Mouse (Mus musculus): ENCODE results near the gene Kif1b. TPM values are rescaled to one million over a fixed set of nuclear protein-coding genes. Genes with fewer than 3 reads are reported as not detected.
A peak's percentile ranks its signal among the peaks of the same experiment; 100 is the strongest.

Gene Kif1b
- polyA plus RNA-seq, 2 experiments, result 3.6 to 4.6 TPM

DNA sequence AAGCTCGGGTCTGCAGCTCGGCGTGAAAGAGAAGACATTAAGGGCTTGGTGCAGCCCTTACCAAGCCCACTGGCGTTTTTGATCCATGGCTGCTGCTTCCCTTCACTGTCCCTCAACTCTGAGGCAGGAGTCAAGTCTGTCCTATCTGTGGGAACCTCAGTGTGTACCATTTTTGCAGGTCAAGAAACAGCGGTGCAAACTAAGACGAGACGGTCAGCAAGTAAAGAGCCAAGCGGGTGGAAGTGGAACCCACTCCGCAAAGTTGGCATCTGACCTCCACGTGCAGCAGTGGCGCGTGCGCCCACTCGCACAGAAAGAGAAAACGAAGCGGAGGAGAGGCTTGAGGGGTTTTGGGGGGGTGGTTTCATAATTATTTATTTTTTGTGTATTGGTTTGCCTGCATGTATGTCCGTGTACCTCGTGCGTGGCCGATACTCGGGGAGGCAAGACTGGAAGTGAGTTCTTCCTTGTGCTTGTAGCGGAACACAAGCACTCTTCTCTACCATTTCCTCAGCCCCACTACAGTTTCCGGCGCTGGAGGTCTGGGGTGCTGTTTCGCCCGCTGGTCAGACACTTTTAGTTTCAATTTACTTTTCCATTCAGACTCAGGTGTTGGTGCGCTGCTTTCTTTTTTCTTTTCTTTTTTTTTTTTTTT is 140.4 kb downstream of the Kif1b start:
- Histone ChIP-seq H3K27me3 (ENCODE audit: control insufficient read depth, insufficient read depth, low read length) (no peaks in the 10 kb centered on the region), H3K4me2 (ENCODE audit: low read depth) (peak overlapping the region; percentile 91), H3K27ac (peak overlapping the region; percentile 18), H3K36me3 (replicated peaks; ENCODE audit: control insufficient read depth, insufficient read depth, low read depth) (no peaks in the 10 kb centered on the region), H3K9me3 (ENCODE audit: control insufficient read depth, low read length) (no peaks in the 10 kb centered on the region), H3K4me3 (ENCODE audit: insufficient read depth in 1 of 2, low read depth in 2 of 2, low read length in 2 of 2) (peak overlapping the region; percentile 71 to 72), H3K4me1 (replicated peaks; ENCODE audit: control insufficient read depth in 2 of 2, insufficient read depth in 2 of 2, low read length in 1 of 2) (peaks cover 9 to 25% of the 10 kb centered on the region in 2 experiments; a peak in 3 of 4 replicates), H3K9ac (replicated peaks) (peak overlapping the region; percentile 56)
- TF ChIP-seq EP300 (IDR thresholded peaks at IDR 0.05; ENCODE audit: low read depth) (no peak), CTCF (IDR thresholded peaks at IDR 0.05; ENCODE audit: low read depth) (peak; percentile 2; the same call in 1 of the 2 replicates)
- DNase-seq (ENCODE audit: low read depth in 3 of 3, low spot score in 3 of 3) (no peak), ATAC-seq (ENCODE audit: insufficient read depth) (peak; percentile 33)
- WGBS (ENCODE audit: insufficient replicate concordance), result under 1% methylated on average over 27 of the region's 27 CpGs

DNA sequence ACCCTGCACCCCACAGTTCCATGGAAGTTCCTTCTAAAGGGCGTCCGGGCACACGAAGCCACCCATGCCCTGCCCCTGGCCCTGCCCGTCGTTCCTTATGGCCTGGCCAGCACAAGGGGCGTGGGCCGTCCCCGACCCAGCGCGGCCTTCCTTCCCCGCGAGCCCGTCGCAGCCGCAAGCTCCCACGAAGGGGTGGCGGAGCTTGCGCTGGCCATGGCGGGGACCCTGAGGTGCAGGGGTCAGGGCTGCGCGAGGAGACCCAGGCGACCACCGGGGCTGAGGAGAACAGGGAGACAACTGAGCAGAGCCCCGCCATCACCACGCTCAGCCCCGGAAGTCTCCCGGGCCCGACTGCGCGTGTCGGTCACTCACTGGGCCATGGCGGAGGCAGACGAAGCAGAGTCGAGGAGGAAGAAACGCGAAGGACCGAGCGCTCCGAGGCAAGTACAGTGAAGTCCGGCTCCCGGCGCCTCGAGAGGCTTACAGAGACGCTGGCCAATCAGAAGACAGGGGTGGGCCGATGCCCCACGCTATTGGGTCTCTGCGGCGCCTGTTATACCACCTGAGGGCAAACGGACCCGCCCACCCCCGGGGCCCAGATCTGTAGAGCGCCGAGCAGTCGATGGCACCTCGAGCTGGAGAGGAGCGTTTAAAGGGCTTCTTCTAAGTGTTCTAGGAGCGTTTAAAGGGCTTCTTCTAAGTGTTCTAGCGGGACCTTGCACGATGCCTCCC is 141.1 kb downstream of the Kif1b start, which contains the start of gene Pgd:
Pgd (minus strand) TSS at position 557 of the 732 bp plus-strand sequence.
- no peaks in the 10 kb centered on the region for H3K9me3 ChIP-seq (ENCODE audit: control insufficient read depth, low read length)
- H3K36me3 ChIP-seq (replicated peaks; ENCODE audit: control insufficient read depth, insufficient read depth, low read depth), result 0 out of 2 replicates have a peak, but pooled peaks cover 3% of the 10 kb centered on the region
- no peaks in the 10 kb centered on the region for H3K27me3 ChIP-seq (ENCODE audit: control insufficient read depth, insufficient read depth, low read length)
- peak within 1 kb of the TSS; percentile 72 to 77 for H3K4me3 ChIP-seq (ENCODE audit: insufficient read depth in 1 of 2, low read depth in 2 of 2, low read length in 2 of 2)
- DNase-seq (ENCODE audit: low read depth in 3 of 3, low spot score in 3 of 3) (peak; percentile 92 to 94 (median 93)), ATAC-seq (ENCODE audit: insufficient read depth) (peak; percentile 98)
- TF ChIP-seq EP300 (IDR thresholded peaks at IDR 0.05; ENCODE audit: low read depth) (no peak), CTCF (IDR thresholded peaks at IDR 0.05; ENCODE audit: low read depth) (no peak; the same call in 1 of the 2 replicates)
- H3K4me2 ChIP-seq (ENCODE audit: low read depth), result peak within 1 kb of the TSS; percentile 91
- peak within 1 kb of the TSS; percentile 76 for H3K9ac ChIP-seq (replicated peaks)
- H3K4me1 ChIP-seq (replicated peaks; ENCODE audit: control insufficient read depth in 2 of 2, insufficient read depth in 2 of 2, low read length in 1 of 2), result peaks cover 9 to 22% of the 10 kb centered on the region in 2 experiments; a peak in 3 of 4 replicates
- WGBS (ENCODE audit: insufficient replicate concordance), result under 1% methylated on average over 59 of the region's 59 CpGs
- H3K27ac ChIP-seq, result peak within 1 kb of the TSS; percentile 18

DNA sequence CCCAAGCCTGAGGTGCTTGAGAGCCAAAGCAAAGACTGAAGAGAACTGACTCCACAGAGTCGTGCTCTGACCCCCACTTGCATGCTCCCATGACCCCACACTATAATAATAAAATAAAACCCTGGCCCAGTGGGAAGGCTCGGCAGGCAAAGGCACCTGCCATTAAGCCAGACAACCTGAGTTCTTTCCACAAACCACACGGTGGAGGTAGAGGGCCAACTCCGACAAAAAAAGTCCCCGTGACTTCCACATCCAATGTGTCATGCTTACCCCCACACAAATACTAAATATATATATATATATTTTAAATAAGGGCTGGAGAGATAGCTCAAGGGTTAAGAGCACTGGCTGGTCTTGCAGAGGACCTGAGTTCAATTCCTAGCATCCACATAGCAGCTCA is 143.3 kb downstream of the Kif1b start:
- Histone ChIP-seq H3K4me2 (ENCODE audit: low read depth) (no peak overlapping the region), H3K36me3 (replicated peaks; ENCODE audit: control insufficient read depth, insufficient read depth, low read depth) (peaks cover 6% of the 10 kb centered on the region), H3K9ac (replicated peaks) (no peak overlapping the region), H3K4me1 (replicated peaks; ENCODE audit: control insufficient read depth in 2 of 2, insufficient read depth in 2 of 2, low read length in 1 of 2) (peaks cover 4 to 12% of the 10 kb centered on the region in 2 experiments; a peak in 3 of 4 replicates), H3K27me3 (ENCODE audit: control insufficient read depth, insufficient read depth, low read length) (no peaks in the 10 kb centered on the region), H3K27ac (no peak overlapping the region), H3K4me3 (ENCODE audit: insufficient read depth in 1 of 2, low read depth in 2 of 2, low read length in 2 of 2) (no peak overlapping the region), H3K9me3 (ENCODE audit: control insufficient read depth, low read length) (no peaks in the 10 kb centered on the region)
- TF ChIP-seq CTCF (IDR thresholded peaks at IDR 0.05; ENCODE audit: low read depth) (peak; percentile 31), EP300 (IDR thresholded peaks at IDR 0.05; ENCODE audit: low read depth) (no peak)
- no peak for ATAC-seq (ENCODE audit: insufficient read depth)
- 57% methylated on average over 5 of the region's 5 CpGs for WGBS (ENCODE audit: insufficient replicate concordance)
- DNase-seq (ENCODE audit: low read depth in 3 of 3, low spot score in 3 of 3), result no peak

DNA sequence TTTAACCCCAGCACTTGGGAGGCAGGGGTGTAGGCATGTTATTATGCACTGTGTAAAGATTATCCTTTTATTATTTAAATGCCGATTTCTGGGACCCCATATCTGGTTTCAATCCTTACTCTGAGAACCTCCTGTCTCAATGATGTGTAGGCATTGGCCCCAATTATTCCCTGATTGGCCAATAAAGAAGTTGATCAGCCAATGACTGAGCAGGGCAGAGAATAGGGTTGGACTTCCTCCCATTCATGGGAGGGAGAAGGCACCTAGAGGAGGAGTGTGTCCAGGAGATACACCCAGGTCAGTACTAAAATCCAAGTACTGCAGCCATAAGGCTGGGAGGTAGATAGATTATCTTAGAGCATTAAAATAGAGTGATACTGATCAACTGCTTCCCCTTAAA is 144.3 kb downstream of the Kif1b start:
- no peaks in the 10 kb centered on the region for H3K27me3 ChIP-seq (ENCODE audit: control insufficient read depth, insufficient read depth, low read length)
- no peak overlapping the region for H3K4me3 ChIP-seq (ENCODE audit: insufficient read depth in 1 of 2, low read depth in 2 of 2, low read length in 2 of 2)
- H3K4me2 ChIP-seq (ENCODE audit: low read depth), result no peak overlapping the region
- no peaks in the 10 kb centered on the region for H3K9me3 ChIP-seq (ENCODE audit: control insufficient read depth, low read length)
- no peak for DNase-seq (ENCODE audit: low read depth in 3 of 3, low spot score in 3 of 3)
- peaks cover 6% of the 10 kb centered on the region for H3K36me3 ChIP-seq (replicated peaks; ENCODE audit: control insufficient read depth, insufficient read depth, low read depth)
- peaks cover 4 to 10% of the 10 kb centered on the region in 2 experiments; a peak in 3 of 4 replicates for H3K4me1 ChIP-seq (replicated peaks; ENCODE audit: control insufficient read depth in 2 of 2, insufficient read depth in 2 of 2, low read length in 1 of 2)
- no peak for ATAC-seq (ENCODE audit: insufficient read depth)
- TF ChIP-seq EP300 (IDR thresholded peaks at IDR 0.05; ENCODE audit: low read depth) (no peak), CTCF (IDR thresholded peaks at IDR 0.05; ENCODE audit: low read depth) (no peak)
- 68% methylated on average over 1 of the region's 1 CpGs for WGBS (ENCODE audit: insufficient replicate concordance)
- no peak overlapping the region for H3K9ac ChIP-seq (replicated peaks)
- no peak overlapping the region for H3K27ac ChIP-seq

DNA sequence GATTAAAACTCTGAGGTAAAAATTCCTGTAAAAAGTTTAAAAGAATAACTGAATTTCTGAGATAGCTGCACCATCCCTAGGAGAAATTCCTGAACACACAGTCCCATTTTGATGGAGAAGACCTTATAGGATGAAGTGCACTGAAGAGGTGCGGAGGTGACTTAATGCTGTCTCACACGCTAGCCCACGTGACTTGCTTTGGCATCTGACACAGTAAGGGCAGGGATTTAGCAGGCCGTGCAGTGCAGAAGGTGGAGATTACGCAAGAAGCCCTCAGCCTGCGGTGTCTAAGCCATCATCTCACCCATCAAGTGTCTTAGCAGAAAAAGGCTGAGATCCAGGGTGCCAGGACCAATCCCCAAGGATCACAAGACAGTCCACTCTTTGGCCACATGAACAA is 146.3 kb downstream of the Kif1b start:
- no peak for ATAC-seq (ENCODE audit: insufficient read depth)
- no peak for DNase-seq (ENCODE audit: low read depth in 3 of 3, low spot score in 3 of 3)
- no peaks in the 10 kb centered on the region for H3K27me3 ChIP-seq (ENCODE audit: control insufficient read depth, insufficient read depth, low read length)
- 78% methylated on average over 6 of the region's 6 CpGs for WGBS (ENCODE audit: insufficient replicate concordance)
- H3K4me2 ChIP-seq (ENCODE audit: low read depth), result no peak overlapping the region
- peaks cover 16% of the 10 kb centered on the region for H3K36me3 ChIP-seq (replicated peaks; ENCODE audit: control insufficient read depth, insufficient read depth, low read depth)
- H3K9ac ChIP-seq (replicated peaks), result no peak overlapping the region
- no peaks in the 10 kb centered on the region for H3K9me3 ChIP-seq (ENCODE audit: control insufficient read depth, low read length)
- TF ChIP-seq CTCF (IDR thresholded peaks at IDR 0.05; ENCODE audit: low read depth) (no peak), EP300 (IDR thresholded peaks at IDR 0.05; ENCODE audit: low read depth) (no peak)
- no peak overlapping the region for H3K27ac ChIP-seq
- no peak overlapping the region for H3K4me3 ChIP-seq (ENCODE audit: insufficient read depth in 1 of 2, low read depth in 2 of 2, low read length in 2 of 2)
- H3K4me1 ChIP-seq (replicated peaks; ENCODE audit: control insufficient read depth in 2 of 2, insufficient read depth in 2 of 2, low read length in 1 of 2), result peaks cover 0 to 4% of the 10 kb centered on the region in 2 experiments; a peak in 2 of 4 replicates

Measured in liver, embryonic 14.5 days (tissue).